Mouse (Mus musculus): Measurements from ENCODE around the gene Fstl4. TPM values are rescaled to one million over a fixed set of nuclear protein-coding genes. Genes with fewer than 3 reads are reported as not detected.

Fstl4 gene
- polyA plus RNA-seq, 1 experiment from 2014 or later: 2.9 TPM

DNA sequence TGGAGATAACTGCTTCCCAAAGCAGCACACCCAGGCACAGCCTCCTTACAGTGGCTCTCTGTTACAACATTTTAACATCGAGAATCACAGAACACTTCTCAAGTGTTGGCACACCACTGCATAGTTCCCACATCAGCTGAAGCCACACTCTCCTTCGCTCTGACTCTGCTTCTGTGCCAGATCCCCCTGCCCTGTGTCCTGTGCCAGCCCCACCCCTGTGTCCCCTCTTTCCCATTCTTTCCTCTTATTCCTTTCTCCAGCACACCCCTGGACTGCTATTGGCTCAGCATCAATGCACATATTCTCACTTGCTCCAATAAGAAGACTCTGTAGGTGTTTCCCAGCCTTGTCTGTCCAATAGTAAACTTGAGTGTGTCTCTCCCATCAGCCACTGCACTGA is 45.1 kb downstream of the Fstl4 start:
- H3K4me1 ChIP-seq (ENCODE audit: control insufficient read depth, insufficient read depth, low read length): no peaks in the 10 kb centered on the region
- DNase-seq (ENCODE audit: low spot score) (no peak), ATAC-seq (ENCODE audit: low read depth) (no peak)
- no peaks in the 10 kb centered on the region for H3K9me3 ChIP-seq (ENCODE audit: control insufficient read depth, low read length)
- H3K4me2 ChIP-seq (ENCODE audit: low read depth, low read length): no peak overlapping the region
- H3K9ac ChIP-seq (ENCODE audit: low read depth, low read length): no peak overlapping the region
- H3K27me3 ChIP-seq (replicated peaks; ENCODE audit: control insufficient read depth, insufficient read depth, low read length): no peaks in the 10 kb centered on the region
- H3K36me3 ChIP-seq (ENCODE audit: control insufficient read depth, insufficient read depth, low read length): no peaks in the 10 kb centered on the region
- H3K27ac ChIP-seq (replicated peaks; ENCODE audit: low read depth, low read length): no peak overlapping the region
- WGBS: 94% methylated on average over 2 of the region's 2 CpGs
- no peak overlapping the region for H3K4me3 ChIP-seq (ENCODE audit: low read depth, low read length)

DNA sequence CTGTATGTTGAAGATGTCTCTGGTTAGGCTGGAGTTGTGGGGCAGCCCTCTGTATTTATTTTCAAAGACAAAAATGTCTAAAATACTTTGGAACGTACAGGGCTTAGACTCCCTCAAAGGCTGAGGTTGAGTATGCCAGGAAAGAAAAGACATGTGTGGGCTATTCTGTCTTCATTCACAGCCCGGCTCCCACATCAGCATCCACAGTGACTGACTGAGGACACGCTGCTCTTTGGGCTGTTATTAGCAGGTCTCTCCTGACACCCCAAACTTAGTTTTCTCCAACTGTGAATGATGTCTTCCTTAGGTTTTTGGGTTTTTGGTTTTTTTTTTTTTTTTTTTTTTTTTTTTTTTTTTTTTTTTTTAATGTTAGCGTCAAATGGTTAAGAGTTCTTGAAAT is 51.6 kb downstream of the Fstl4 start:
- Histone ChIP-seq H3K36me3 (ENCODE audit: control insufficient read depth, insufficient read depth, low read length) (no peaks in the 10 kb centered on the region), H3K27ac (replicated peaks; ENCODE audit: low read depth, low read length) (no peak overlapping the region), H3K4me2 (ENCODE audit: low read depth, low read length) (no peak overlapping the region), H3K9me3 (ENCODE audit: control insufficient read depth, low read length) (no peaks in the 10 kb centered on the region), H3K9ac (ENCODE audit: low read depth, low read length) (no peak overlapping the region), H3K27me3 (replicated peaks; ENCODE audit: control insufficient read depth, insufficient read depth, low read length) (no peaks in the 10 kb centered on the region), H3K4me3 (ENCODE audit: low read depth, low read length) (no peak overlapping the region), H3K4me1 (ENCODE audit: control insufficient read depth, insufficient read depth, low read length) (no peaks in the 10 kb centered on the region)
- 69% methylated on average over 4 of the region's 4 CpGs for WGBS
- ATAC-seq (ENCODE audit: low read depth): no peak
- no peak for DNase-seq (ENCODE audit: low spot score)

- no peak overlapping the region for H3K27ac ChIP-seq (replicated peaks; ENCODE audit: low read depth, low read length)
- peak; percentile 39 for DNase-seq (ENCODE audit: low spot score)
Measured at GRCm38 (mm10) chr11:52820336-52820905, 56.0 kb downstream of the Fstl4 start.

DNA sequence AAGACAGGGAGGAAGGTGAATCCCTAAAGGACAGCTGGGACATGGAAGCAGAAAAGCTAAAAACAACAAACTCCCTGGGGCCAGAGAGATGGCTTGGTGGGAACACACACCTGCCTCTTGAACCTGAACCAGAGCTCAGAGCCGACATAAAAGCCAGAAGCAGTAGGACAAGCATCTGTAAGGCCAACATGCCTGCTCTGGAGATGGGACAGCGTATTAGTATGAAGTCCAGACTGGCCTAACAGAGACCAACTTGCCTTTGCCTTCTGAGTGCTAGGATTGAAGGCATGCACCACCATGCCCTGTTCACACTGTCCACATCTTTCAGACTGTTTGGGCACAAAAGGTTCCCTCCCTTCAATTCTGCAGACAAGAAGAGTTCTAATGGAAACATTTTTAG is 62.2 kb downstream of the Fstl4 start:
- Histone ChIP-seq H3K4me3 (ENCODE audit: low read depth, low read length) (no peak overlapping the region), H3K4me1 (ENCODE audit: control insufficient read depth, insufficient read depth, low read length) (no peaks in the 10 kb centered on the region), H3K9ac (ENCODE audit: low read depth, low read length) (no peak overlapping the region), H3K36me3 (ENCODE audit: control insufficient read depth, insufficient read depth, low read length) (no peaks in the 10 kb centered on the region), H3K27ac (replicated peaks; ENCODE audit: low read depth, low read length) (no peak overlapping the region), H3K9me3 (ENCODE audit: control insufficient read depth, low read length) (no peaks in the 10 kb centered on the region), H3K4me2 (ENCODE audit: low read depth, low read length) (no peak overlapping the region), H3K27me3 (replicated peaks; ENCODE audit: control insufficient read depth, insufficient read depth, low read length) (no peaks in the 10 kb centered on the region)
- DNase-seq (ENCODE audit: low spot score) (no peak), ATAC-seq (ENCODE audit: low read depth) (no peak)
- 95% methylated on average over 2 of the region's 2 CpGs for WGBS

More at GRCm38 (mm10) chr11:52820336-52820905, 56.0 kb downstream of the Fstl4 start:
- 0% methylated on average over 2 of the region's 2 CpGs for WGBS
- Histone ChIP-seq H3K27me3 (replicated peaks; ENCODE audit: control insufficient read depth, insufficient read depth, low read length) (no peaks in the 10 kb centered on the region), H3K9me3 (ENCODE audit: control insufficient read depth, low read length) (no peaks in the 10 kb centered on the region), H3K4me1 (ENCODE audit: control insufficient read depth, insufficient read depth, low read length) (no peaks in the 10 kb centered on the region), H3K9ac (ENCODE audit: low read depth, low read length) (no peak overlapping the region), H3K4me3 (ENCODE audit: low read depth, low read length) (no peak overlapping the region), H3K36me3 (ENCODE audit: control insufficient read depth, insufficient read depth, low read length) (no peaks in the 10 kb centered on the region), H3K4me2 (ENCODE audit: low read depth, low read length) (no peak overlapping the region)
- no peak; the same call in 1 of the 2 replicates for ATAC-seq (ENCODE audit: low read depth)

DNA sequence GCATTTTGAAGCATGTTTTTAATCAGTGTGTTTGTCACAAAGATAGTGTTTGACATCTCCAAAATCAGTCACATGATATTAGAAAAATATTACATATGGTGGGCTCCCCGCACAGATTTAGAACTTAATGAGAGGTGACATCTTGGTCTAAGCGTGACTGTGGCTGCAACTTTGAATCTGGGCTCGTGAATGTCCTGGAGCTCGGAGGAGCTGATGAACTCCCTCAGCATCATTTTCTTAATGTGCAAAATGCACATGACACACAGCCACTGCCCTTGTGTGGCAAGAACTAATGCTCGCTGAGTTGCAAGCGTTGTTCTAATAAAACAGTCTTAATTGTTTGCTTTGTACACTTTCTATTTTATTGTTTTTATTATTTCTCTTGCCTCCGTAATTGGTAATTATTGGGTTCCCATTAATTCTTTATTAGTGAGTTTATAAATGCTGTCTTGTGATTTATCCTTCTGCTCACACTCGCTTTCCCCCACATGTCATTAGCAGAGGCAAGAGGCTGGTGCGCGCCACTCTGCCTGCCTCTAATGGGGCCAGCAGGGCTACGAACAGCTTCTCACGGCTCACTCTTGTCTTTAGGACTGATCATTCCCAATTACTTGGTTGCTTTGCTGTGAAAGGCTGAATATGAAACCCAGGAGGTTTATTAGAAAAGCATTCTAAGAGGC is 67.3 kb downstream of the Fstl4 start:
- no peaks in the 10 kb centered on the region for H3K36me3 ChIP-seq (ENCODE audit: control insufficient read depth, insufficient read depth, low read length)
- peak; percentile 60 for DNase-seq (ENCODE audit: low spot score)
- H3K27ac ChIP-seq (replicated peaks; ENCODE audit: low read depth, low read length): no peak overlapping the region
- H3K4me1 ChIP-seq (ENCODE audit: control insufficient read depth, insufficient read depth, low read length): no peaks in the 10 kb centered on the region
- ATAC-seq (ENCODE audit: low read depth): peak; percentile 41; the same call in 1 of the 2 replicates
- 73% methylated on average over 12 of the region's 12 CpGs for WGBS
- H3K4me2 ChIP-seq (ENCODE audit: low read depth, low read length): no peak overlapping the region
- H3K9ac ChIP-seq (ENCODE audit: low read depth, low read length): no peak overlapping the region
- H3K27me3 ChIP-seq (replicated peaks; ENCODE audit: control insufficient read depth, insufficient read depth, low read length): no peaks in the 10 kb centered on the region
- no peak overlapping the region for H3K4me3 ChIP-seq (ENCODE audit: low read depth, low read length)
- H3K9me3 ChIP-seq (ENCODE audit: control insufficient read depth, low read length): no peaks in the 10 kb centered on the region

GRCm38 (mm10) chr11:52832311-52832675 is 67.9 kb downstream of the Fstl4 start:
- Histone ChIP-seq H3K27me3 (replicated peaks; ENCODE audit: control insufficient read depth, insufficient read depth, low read length) (no peaks in the 10 kb centered on the region), H3K4me2 (ENCODE audit: low read depth, low read length) (no peak overlapping the region), H3K9me3 (ENCODE audit: control insufficient read depth, low read length) (no peaks in the 10 kb centered on the region), H3K9ac (ENCODE audit: low read depth, low read length) (no peak overlapping the region), H3K4me3 (ENCODE audit: low read depth, low read length) (no peak overlapping the region), H3K4me1 (ENCODE audit: control insufficient read depth, insufficient read depth, low read length) (no peaks in the 10 kb centered on the region), H3K36me3 (ENCODE audit: control insufficient read depth, insufficient read depth, low read length) (no peaks in the 10 kb centered on the region), H3K27ac (replicated peaks; ENCODE audit: low read depth, low read length) (no peak overlapping the region)
- no peak; the same call in 1 of the 2 replicates for ATAC-seq (ENCODE audit: low read depth)
- no peak for DNase-seq (ENCODE audit: low spot score)
- WGBS: 90% methylated on average over 1 of the region's 1 CpGs

GRCm38 (mm10) chr11:52848691-52849090 is 84.3 kb downstream of the Fstl4 start:
- Histone ChIP-seq H3K36me3 (ENCODE audit: control insufficient read depth, insufficient read depth, low read length) (no peaks in the 10 kb centered on the region), H3K27me3 (replicated peaks; ENCODE audit: control insufficient read depth, insufficient read depth, low read length) (no peaks in the 10 kb centered on the region), H3K4me3 (ENCODE audit: low read depth, low read length) (no peak overlapping the region), H3K4me1 (ENCODE audit: control insufficient read depth, insufficient read depth, low read length) (no peaks in the 10 kb centered on the region), H3K9ac (ENCODE audit: low read depth, low read length) (no peak overlapping the region), H3K9me3 (ENCODE audit: control insufficient read depth, low read length) (no peaks in the 10 kb centered on the region), H3K4me2 (ENCODE audit: low read depth, low read length) (no peak overlapping the region), H3K27ac (replicated peaks; ENCODE audit: low read depth, low read length) (no peak overlapping the region)
- ATAC-seq (ENCODE audit: low read depth) (no peak), DNase-seq (ENCODE audit: low spot score) (no peak)
- 82% methylated on average over 2 of the region's 2 CpGs for WGBS

DNA sequence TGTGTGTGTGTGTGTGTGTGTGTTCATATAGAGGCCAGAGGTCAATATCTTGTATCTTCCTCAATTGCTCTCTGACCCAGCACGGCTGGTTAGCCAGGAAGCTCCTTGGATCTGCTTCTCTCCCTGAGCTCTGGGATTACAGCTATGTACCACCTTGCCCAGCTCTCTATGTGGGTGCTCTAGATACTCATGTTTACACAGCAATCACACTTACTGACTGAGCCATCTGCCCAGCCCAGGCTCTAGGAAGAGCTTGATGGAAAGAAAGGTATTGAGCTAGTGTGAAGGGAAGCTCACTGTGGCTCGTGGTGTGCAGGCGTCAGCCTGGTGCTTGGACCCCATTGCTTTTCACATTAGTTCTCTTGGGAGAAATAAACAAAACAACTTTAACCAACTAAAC is 85.6 kb downstream of the Fstl4 start:
- H3K4me3 ChIP-seq (ENCODE audit: low read depth, low read length): no peak overlapping the region
- ATAC-seq (ENCODE audit: low read depth): no peak
- 87% methylated on average over 3 of the region's 3 CpGs for WGBS
- no peak overlapping the region for H3K9ac ChIP-seq (ENCODE audit: low read depth, low read length)
- no peak overlapping the region for H3K27ac ChIP-seq (replicated peaks; ENCODE audit: low read depth, low read length)
- DNase-seq (ENCODE audit: low spot score): no peak
- H3K4me2 ChIP-seq (ENCODE audit: low read depth, low read length): no peak overlapping the region
- no peaks in the 10 kb centered on the region for H3K9me3 ChIP-seq (ENCODE audit: control insufficient read depth, low read length)
- H3K36me3 ChIP-seq (ENCODE audit: control insufficient read depth, insufficient read depth, low read length): no peaks in the 10 kb centered on the region
- no peaks in the 10 kb centered on the region for H3K4me1 ChIP-seq (ENCODE audit: control insufficient read depth, insufficient read depth, low read length)
- no peaks in the 10 kb centered on the region for H3K27me3 ChIP-seq (replicated peaks; ENCODE audit: control insufficient read depth, insufficient read depth, low read length)

Measured in embryonic facial prominence, embryonic 14.5 days (tissue).